ENCODE assay signal across 8 mouse cellular contexts in the genomic region with DNA sequence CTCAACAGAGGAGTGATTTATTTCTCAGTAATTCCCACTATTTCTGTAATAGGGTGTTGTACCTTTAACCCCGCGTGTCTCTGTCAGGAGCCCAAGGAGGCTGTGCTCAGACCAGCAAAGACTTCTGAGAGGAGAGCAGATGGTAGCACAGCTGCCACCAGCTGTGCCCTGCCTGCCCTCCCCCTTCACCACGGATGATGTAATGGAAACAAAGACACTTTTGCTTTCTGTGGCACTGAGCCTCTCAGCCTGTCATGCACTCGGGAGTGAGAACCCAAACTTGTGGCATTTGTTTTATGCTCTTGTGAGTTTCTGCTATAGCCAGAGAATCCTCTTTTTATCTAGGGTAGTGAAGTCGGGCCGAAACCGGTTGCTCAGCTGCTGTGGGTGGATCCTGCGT.
DNase-seq lines count a peak whose midpoint lies in the region; ATAC-seq and TF ChIP-seq lines count a peak whose summit lies in the region.

No protein-coding gene starts in this region.

- H3K4me1 ChIP-seq in forebrain, embryonic 13.5 days, result peaks cover 65% of the 10 kb centered on the region
- H3K4me1 ChIP-seq in hindbrain, embryonic 12.5 days, result peaks cover 59% of the 10 kb centered on the region
- peaks cover 17% of the 10 kb centered on the region for H3K4me1 ChIP-seq in liver, postnatal 0 days (ENCODE audit: insufficient read depth)

- H3K4me3 ChIP-seq in forebrain, embryonic 13.5 days, result no peak overlapping the region
- no peak overlapping the region for H3K4me3 ChIP-seq in hindbrain, embryonic 12.5 days
- H3K4me3 ChIP-seq in liver, postnatal 0 days (ENCODE audit: low read depth, low read length), result no peak overlapping the region

- TF ChIP-seq CTCF in liver, postnatal 0 days (IDR thresholded peaks at IDR 0.05; ENCODE audit: low read depth), result no peak

- H3K27ac ChIP-seq in forebrain, embryonic 13.5 days, result peak overlapping the region; percentile 60
- peak overlapping the region; percentile 58 for H3K27ac ChIP-seq in hindbrain, embryonic 12.5 days
- H3K27ac ChIP-seq in liver, postnatal 0 days (ENCODE audit: low read depth), result no peak overlapping the region

- peak overlapping the region; percentile 8 for H3K4me2 ChIP-seq in forebrain, embryonic 13.5 days
- H3K4me2 ChIP-seq in hindbrain, embryonic 12.5 days (replicated peaks), result no peak overlapping the region
- no peak overlapping the region for H3K4me2 ChIP-seq in liver, postnatal 0 days (ENCODE audit: low read depth, low read length)

- peak; percentile 50 to 52 for DNase-seq in spleen, postnatal 36 days (ENCODE audit: low spot score in 2 of 2)
- no peak for DNase-seq in spleen, adult 12 weeks (ENCODE audit: low spot score)
- DNase-seq in left cerebral cortex, postnatal 25 days (ENCODE audit: low spot score in 2 of 2), result peak; percentile 24 to 41
- DNase-seq in neural tube, embryonic 10.5 days (ENCODE audit: extremely low spot score, low spot score), result peak; percentile 49
- DNase-seq in liver, postnatal 0 days, result no peak

- no peaks in the 10 kb centered on the region for H3K27me3 ChIP-seq in forebrain, embryonic 13.5 days
- no peaks in the 10 kb centered on the region for H3K27me3 ChIP-seq in hindbrain, embryonic 12.5 days
- no peaks in the 10 kb centered on the region for H3K27me3 ChIP-seq in liver, postnatal 0 days (ENCODE audit: insufficient read depth, low read length)

- intact Hi-C loops in left cerebral cortex, postnatal 25 days (cut with DNase I), result no loop called here

- H3K9me3 ChIP-seq in forebrain, embryonic 13.5 days (replicated peaks), result no peaks in the 10 kb centered on the region
- H3K9me3 ChIP-seq in hindbrain, embryonic 12.5 days (replicated peaks), result no peaks in the 10 kb centered on the region
- no peaks in the 10 kb centered on the region for H3K9me3 ChIP-seq in liver, postnatal 0 days (ENCODE audit: low read length)

- no peak overlapping the region for H3K9ac ChIP-seq in forebrain, embryonic 13.5 days
- H3K9ac ChIP-seq in hindbrain, embryonic 12.5 days, result no peak overlapping the region
- H3K9ac ChIP-seq in liver, postnatal 0 days (replicated peaks), result no peak overlapping the region

- 17% methylated on average over 8 of the region's 8 CpGs for WGBS in forebrain, embryonic 13.5 days
- 36% methylated on average over 8 of the region's 8 CpGs for WGBS in hindbrain, embryonic 12.5 days
- WGBS in liver, postnatal 0 days (ENCODE audit: insufficient replicate concordance), result 60% methylated on average over 8 of the region's 8 CpGs

- ATAC-seq in forebrain, embryonic 13.5 days, result peak; percentile 82
- ATAC-seq in hindbrain, embryonic 12.5 days (ENCODE audit: low FRiP score), result peak; percentile 82
- ATAC-seq in erythroblast, adult 5-6 weeks (replicated peaks; ENCODE audit: low FRiP score, poor library complexity, severe bottlenecking), result no peak
- ATAC-seq in liver, postnatal 0 days, result no peak

- no peak for TF ChIP-seq EP300 in liver, postnatal 0 days (IDR thresholded peaks at IDR 0.05; ENCODE audit: low read depth)

- no peaks in the 10 kb centered on the region for H3K36me3 ChIP-seq in forebrain, embryonic 13.5 days (ENCODE audit: poor library complexity, severe bottlenecking)
- peaks cover 3% of the 10 kb centered on the region; the same call in 1 of the 2 replicates for H3K36me3 ChIP-seq in hindbrain, embryonic 12.5 days
- no peaks in the 10 kb centered on the region for H3K36me3 ChIP-seq in liver, postnatal 0 days (replicated peaks; ENCODE audit: insufficient read depth, low read length)

Comparison
In these comparisons a context has a peak if more than half of its experiments do, and no peak if none do; other contexts are left out.
1. DNase-seq: peak in spleen, postnatal 36 days (2 of 2), left cerebral cortex, postnatal 25 days (2 of 2) and neural tube, embryonic 10.5 days (single experiment); none in spleen, adult 12 weeks (single experiment) and liver, postnatal 0 days (single experiment).
2. ATAC-seq: peak in forebrain, embryonic 13.5 days (single experiment) and hindbrain, embryonic 12.5 days (single experiment); none in erythroblast, adult 5-6 weeks (single experiment) and liver, postnatal 0 days (single experiment).